Mouse (Mus musculus) limb, embryonic 12.5 days (tissue): ENCODE measurements around the gene Muc3a. TPM values are rescaled to one million over a fixed set of nuclear protein-coding genes. Genes with fewer than 3 reads are reported as not detected.

ENCODE experiments used
- ATAC-seq: fragments of 200-750 bp; cut with Nextera tagmentation; 2 replicates; pipeline ENCODE4 v1.8.0; 2017; ENCODE audit warnings: low read depth, moderate TSS enrichment; ENCODE audit not compliant: insufficient number of reproducible peaks, insufficient read depth, low FRiP score, low TSS enrichment
- H3K27ac ChIP-seq: fragments of 300-500 bp; sonication (generic); 2 replicates; pipeline ENCODE4 v1.5.1; 2016; ENCODE audit warnings: mild to moderate bottlenecking, moderate library complexity
- H3K27me3 ChIP-seq: fragments of 300-500 bp; sonication (generic); 2 replicates; pipeline ENCODE4 v1.6.1; 2016; ENCODE audit warnings: mild to moderate bottlenecking, moderate library complexity
- H3K36me3 ChIP-seq: fragments of 300-500 bp; sonication (generic); 2 replicates; pipeline ENCODE4 v1.6.1; 2016; ENCODE audit warnings: mild to moderate bottlenecking, moderate library complexity
- H3K4me1 ChIP-seq: fragments of 300-500 bp; sonication (generic); replicated peaks from 2 replicates; pipeline ENCODE4 v1.6.1; 2016
- H3K4me2 ChIP-seq: fragments of 300-500 bp; sonication (generic); 2 replicates; pipeline ENCODE4 v1.6.1; 2016; ENCODE audit warnings: mild to moderate bottlenecking, moderate library complexity
- H3K4me3 ChIP-seq: fragments of 300-500 bp; sonication (generic); replicated peaks from 2 replicates; pipeline ENCODE4 v1.5.1; 2016; ENCODE audit warnings: mild to moderate bottlenecking
- H3K9ac ChIP-seq: fragments of 300-500 bp; sonication (generic); replicated peaks from 2 replicates; pipeline ENCODE4 v1.6.1; 2016; ENCODE audit warnings: mild to moderate bottlenecking, moderate library complexity
- H3K9me3 ChIP-seq: fragments of 300-500 bp; sonication (generic); 2 replicates; pipeline ENCODE4 v1.6.1; 2016; ENCODE audit warnings: mild to moderate bottlenecking, moderate library complexity
- WGBS: fragments of 180-500 bp; shearing (Covaris S2); methylation state at CpG from one replicate; pipeline ENCODE4 v1.1.7; 2016; 5-methylcytosine and 5-hydroxymethylcytosine counted together
- polyA plus RNA-seq: library from polyadenylated mRNA; unstranded; fragments of >200 nt; fragmentation: Nextera tagmentation; extraction: Ambion mirVana; gene quantifications from 2 replicates; pipeline ENCODE4 v1.2.1, GENCODE M21; 2016

The Muc3a gene
- 0.10 TPM in 1 of 2 replicates, not detected in the other for polyA plus RNA-seq

DNA sequence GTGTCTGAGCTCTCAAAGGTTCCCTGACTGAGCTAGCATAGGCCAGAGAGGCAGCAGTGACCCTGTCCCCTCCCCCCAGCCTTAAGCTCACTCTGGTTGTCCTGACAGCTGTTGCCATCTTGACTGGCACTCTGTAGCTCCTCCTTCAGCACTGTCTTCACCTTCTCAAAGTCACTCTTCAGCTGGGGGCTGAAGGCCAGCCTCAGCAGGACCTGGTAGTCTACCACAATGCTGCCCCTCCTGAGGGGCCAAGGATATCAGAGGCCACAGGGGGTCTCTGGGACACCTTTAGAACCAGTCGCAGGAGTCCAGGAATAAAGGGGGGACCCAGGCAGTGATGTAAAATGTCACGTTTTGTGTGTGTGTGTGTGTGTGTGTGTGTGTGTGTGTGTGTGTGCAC, at the start of gene Muc3a:
TSS of gene Muc3a (minus strand) at position 101 of the 400 bp plus-strand sequence.
- no peak within 1 kb of the TSS for H3K9ac ChIP-seq
- no peak within 1 kb of the TSS for H3K4me3 ChIP-seq
- ATAC-seq = no peak
- 79% methylated on average over 2 of the region's 2 CpGs for WGBS
- H3K4me2 ChIP-seq = no peak within 1 kb of the TSS
- no peaks in the 10 kb centered on the region for H3K36me3 ChIP-seq
- 0 out of 2 replicates have a peak, but pooled peaks cover 3% of the 10 kb centered on the region for H3K27me3 ChIP-seq
- H3K9me3 ChIP-seq = no peaks in the 10 kb centered on the region
- H3K4me1 ChIP-seq = no peaks in the 10 kb centered on the region
- H3K27ac ChIP-seq = no peak within 1 kb of the TSS

DNA sequence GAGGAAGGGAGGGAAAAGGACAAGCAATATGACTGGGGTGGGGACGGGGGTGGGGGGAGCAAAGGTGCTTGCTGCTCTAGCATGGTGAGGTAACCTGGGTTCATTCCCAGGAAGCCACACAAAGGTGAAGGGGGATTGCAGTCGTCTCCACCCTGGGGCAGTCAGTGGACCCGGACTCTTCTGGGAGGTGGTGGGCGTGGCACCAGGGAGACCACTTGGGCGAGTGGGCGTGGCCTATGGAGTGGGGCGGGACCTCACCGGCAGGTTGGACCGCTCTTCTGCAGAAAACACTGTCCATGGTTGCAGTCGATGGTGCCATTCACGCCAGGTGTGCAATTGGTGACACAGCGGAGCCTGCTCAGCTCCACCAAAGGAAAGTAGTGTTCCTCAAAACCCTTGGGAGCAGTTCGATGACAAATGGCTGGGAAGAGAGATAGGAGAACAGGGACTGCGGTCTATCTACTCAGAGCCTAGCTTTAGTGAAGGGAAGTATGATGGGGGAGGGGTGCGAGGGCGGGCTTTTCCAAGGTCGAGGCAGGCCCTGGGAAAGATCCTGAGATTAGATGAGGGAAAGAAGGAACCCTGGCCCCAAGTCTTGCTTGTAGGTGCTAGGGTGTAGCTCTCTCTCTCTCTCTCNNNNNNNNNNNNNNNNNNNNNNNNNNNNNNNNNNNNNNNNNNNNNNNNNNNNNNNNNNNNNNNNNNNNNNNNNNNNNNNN, 917 bp downstream of the Muc3a start:
- ATAC-seq = no peak
- H3K27ac ChIP-seq = no peak overlapping the region
- WGBS = 19% methylated on average over 17 of the region's 17 CpGs
- H3K9me3 ChIP-seq = no peaks in the 10 kb centered on the region
- no peak overlapping the region for H3K9ac ChIP-seq
- no peak overlapping the region for H3K4me3 ChIP-seq
- no peaks in the 10 kb centered on the region for H3K36me3 ChIP-seq
- no peak overlapping the region for H3K4me2 ChIP-seq
- no peaks in the 10 kb centered on the region for H3K4me1 ChIP-seq
- 0 out of 2 replicates have a peak, but pooled peaks cover 3% of the 10 kb centered on the region for H3K27me3 ChIP-seq

DNA sequence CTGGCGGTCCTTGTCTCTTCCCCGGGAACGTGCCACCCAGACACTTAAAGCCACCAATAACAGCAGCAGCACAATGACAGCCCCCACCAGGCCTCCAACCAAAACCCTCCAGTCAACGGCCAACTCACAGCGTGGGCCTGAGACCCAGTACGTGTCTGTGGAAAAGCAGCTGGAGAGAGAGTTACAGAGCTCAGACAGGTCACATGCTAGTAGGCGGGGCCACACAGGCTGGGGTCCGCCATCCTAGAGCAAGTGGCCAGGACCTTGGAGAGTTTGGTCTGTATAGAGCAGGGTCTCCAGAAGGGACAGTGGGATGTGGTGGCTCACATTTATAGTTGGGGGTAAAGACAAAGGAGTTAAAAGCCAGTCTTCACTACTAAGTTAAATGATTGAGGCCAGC, 1.5 kb downstream of the Muc3a start:
- Histone ChIP-seq H3K27ac (no peak overlapping the region), H3K4me1 (no peaks in the 10 kb centered on the region), H3K9ac (no peak overlapping the region), H3K27me3 (0 out of 2 replicates have a peak, but pooled peaks cover 3% of the 10 kb centered on the region), H3K9me3 (no peaks in the 10 kb centered on the region), H3K36me3 (no peaks in the 10 kb centered on the region), H3K4me2 (no peak overlapping the region), H3K4me3 (no peak overlapping the region)
- WGBS = 68% methylated on average over 8 of the region's 8 CpGs
- no peak for ATAC-seq

DNA sequence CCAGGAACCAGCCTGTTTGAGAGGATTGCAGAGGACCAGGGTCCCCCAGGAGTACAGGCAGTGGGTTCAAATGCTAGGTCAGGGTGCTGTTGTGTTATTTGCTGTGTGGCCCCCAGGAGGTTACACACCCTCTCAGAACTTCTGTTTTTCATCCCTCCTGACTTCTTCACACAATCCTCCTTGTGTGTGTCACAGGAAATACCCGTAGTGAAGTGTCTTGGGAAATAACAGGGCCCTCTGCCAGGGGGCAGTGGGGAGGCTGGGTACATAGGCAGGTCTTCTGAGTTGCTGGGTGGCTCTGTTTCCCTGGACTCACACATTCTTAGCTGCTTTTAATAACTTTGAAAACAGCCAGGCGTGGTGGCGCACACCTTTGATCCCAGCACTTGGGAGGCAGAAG, 6.9 kb downstream of the Muc3a start:
- Histone ChIP-seq H3K4me1 (no peaks in the 10 kb centered on the region), H3K9ac (no peak overlapping the region), H3K36me3 (no peaks in the 10 kb centered on the region), H3K4me3 (no peak overlapping the region), H3K27ac (no peak overlapping the region), H3K9me3 (no peaks in the 10 kb centered on the region), H3K4me2 (no peak overlapping the region), H3K27me3 (no peaks in the 10 kb centered on the region)
- WGBS = 85% methylated on average over 3 of the region's 3 CpGs
- ATAC-seq = no peak

DNA sequence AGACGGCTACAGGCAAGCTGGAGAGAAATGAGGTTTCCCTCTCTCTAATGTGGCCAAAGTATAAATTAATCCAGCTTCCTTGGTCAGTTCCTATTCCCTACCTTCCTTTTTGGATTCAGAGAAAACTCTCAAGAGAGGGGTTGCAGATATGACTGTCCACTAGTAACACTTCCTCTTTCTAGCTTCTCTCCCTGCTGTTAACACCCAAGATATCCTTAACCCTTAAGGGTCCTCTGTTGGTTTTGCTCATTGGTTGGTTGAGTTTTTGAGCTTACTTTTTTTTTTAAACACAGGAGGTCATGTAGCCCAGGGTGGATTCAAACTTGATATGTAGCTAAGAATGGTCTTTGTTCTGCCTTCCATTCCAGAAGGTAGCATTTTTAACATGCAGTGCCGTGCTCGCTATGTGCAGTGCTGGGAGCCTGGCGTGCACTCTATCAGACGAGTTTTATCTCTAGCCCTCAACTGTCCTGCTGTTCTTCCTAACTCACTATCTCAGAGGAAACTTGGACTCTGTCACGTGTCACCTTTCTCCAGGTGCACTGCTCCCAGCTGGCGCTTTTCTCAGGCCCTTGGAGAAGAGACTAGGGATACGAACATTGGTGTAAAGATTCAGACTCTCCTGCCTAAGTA, 17.6 kb downstream of the Muc3a start:
- Histone ChIP-seq H3K27ac (no peak overlapping the region), H3K9ac (no peak overlapping the region), H3K36me3 (no peaks in the 10 kb centered on the region), H3K27me3 (peaks cover 11% of the 10 kb centered on the region), H3K4me1 (no peaks in the 10 kb centered on the region), H3K9me3 (no peaks in the 10 kb centered on the region; the same call in 1 of the 2 replicates), H3K4me2 (no peak overlapping the region), H3K4me3 (no peak overlapping the region)
- no peak for ATAC-seq
- WGBS = 76% methylated on average over 8 of the region's 8 CpGs

DNA sequence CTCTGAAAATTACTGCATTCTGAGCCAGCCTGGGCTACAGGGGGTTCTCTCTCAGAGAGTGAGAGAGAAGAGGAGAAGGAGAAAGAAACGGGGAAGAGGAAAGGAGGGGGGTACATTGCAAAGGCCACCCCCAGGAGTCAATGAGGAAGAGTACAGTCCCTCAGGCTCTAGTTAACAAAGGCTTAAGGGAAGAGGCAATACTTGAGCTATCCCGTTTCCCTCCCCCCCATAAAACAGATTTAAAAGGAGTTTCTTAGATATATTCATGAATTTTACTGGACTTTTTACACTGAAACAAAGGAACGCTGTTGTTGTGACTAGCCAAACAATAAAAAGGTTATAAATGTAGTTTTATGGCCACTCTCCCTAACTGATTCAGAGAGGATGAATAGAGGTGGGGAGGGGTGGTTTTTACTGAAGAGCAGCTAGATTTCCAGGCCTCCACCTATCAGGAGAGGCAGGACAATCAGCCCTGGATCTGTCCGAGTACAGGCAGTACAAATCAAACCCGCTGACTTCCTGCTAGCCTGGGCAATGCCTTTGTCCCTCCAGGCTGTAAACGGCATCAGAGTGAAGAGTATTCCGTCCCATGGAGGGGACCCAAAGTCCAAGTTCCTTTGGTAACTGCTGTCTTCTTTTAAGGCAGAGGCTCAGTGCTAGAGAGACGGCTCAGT, 18.8 kb downstream of the Muc3a start:
- WGBS = 47% methylated on average over 8 of the region's 8 CpGs
- Histone ChIP-seq H3K36me3 (no peaks in the 10 kb centered on the region), H3K4me3 (no peak overlapping the region), H3K27me3 (peaks cover 20% of the 10 kb centered on the region), H3K4me2 (no peak overlapping the region), H3K27ac (no peak overlapping the region), H3K4me1 (no peaks in the 10 kb centered on the region), H3K9me3 (no peaks in the 10 kb centered on the region; the same call in 1 of the 2 replicates), H3K9ac (no peak overlapping the region)
- no peak for ATAC-seq

DNA sequence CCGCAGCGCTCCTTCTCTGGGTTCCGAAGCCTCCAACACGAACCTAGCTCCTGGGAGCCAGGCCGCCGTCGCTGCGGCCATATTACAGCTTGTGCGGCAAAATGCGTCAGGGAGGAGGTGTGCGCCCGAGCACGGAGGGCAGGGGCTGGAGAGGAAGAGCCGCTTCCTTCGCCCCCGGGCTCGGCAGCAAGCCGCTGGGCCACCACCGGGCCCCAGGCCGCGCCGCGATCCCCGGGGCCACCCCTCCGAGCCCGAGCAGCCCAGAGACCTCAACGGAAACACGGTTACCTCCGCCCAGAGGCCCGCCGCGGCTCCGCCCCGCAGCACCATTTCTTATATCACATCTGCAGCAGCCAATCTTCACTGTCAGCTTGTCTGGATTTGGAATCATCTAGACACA, 22.9 kb downstream of the Muc3a start:
- H3K4me1 ChIP-seq = no peaks in the 10 kb centered on the region
- H3K4me3 ChIP-seq = peak overlapping the region; percentile 54
- H3K9ac ChIP-seq = peak overlapping the region; percentile 70
- 2% methylated on average over 34 of the region's 34 CpGs for WGBS
- no peak for ATAC-seq
- no peaks in the 10 kb centered on the region for H3K36me3 ChIP-seq
- peaks cover 27% of the 10 kb centered on the region for H3K27me3 ChIP-seq
- H3K4me2 ChIP-seq = peak overlapping the region; percentile 72
- H3K9me3 ChIP-seq = no peaks in the 10 kb centered on the region; the same call in 1 of the 2 replicates
- no peak overlapping the region for H3K27ac ChIP-seq

DNA sequence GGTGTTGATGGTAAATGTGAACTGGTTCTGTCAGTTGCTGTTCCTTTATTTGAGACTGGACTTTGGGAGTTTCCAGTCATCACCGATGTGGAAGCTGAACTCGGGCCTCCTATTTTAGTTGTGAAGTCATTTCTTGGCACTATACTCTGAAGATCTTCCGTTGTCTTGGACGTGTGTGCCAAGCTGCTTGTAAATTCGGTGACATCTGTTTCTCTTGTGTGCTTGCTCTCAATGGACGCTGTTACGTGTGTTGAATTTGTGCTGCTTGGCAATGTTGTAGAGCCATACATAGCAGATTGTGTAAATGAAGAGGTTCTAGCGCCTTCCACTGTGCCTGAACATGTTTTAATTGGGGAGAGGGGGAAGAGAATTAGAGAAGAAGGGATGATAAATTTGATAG, 26.8 kb downstream of the Muc3a start:
- H3K36me3 ChIP-seq = no peaks in the 10 kb centered on the region
- H3K9ac ChIP-seq = no peak overlapping the region
- 90% methylated on average over 8 of the region's 8 CpGs for WGBS
- no peak overlapping the region for H3K27ac ChIP-seq
- no peaks in the 10 kb centered on the region; the same call in 1 of the 2 replicates for H3K9me3 ChIP-seq
- no peak overlapping the region for H3K4me2 ChIP-seq
- ATAC-seq = no peak
- H3K27me3 ChIP-seq = peaks cover 23% of the 10 kb centered on the region
- H3K4me3 ChIP-seq = no peak overlapping the region
- H3K4me1 ChIP-seq = no peaks in the 10 kb centered on the region

DNA sequence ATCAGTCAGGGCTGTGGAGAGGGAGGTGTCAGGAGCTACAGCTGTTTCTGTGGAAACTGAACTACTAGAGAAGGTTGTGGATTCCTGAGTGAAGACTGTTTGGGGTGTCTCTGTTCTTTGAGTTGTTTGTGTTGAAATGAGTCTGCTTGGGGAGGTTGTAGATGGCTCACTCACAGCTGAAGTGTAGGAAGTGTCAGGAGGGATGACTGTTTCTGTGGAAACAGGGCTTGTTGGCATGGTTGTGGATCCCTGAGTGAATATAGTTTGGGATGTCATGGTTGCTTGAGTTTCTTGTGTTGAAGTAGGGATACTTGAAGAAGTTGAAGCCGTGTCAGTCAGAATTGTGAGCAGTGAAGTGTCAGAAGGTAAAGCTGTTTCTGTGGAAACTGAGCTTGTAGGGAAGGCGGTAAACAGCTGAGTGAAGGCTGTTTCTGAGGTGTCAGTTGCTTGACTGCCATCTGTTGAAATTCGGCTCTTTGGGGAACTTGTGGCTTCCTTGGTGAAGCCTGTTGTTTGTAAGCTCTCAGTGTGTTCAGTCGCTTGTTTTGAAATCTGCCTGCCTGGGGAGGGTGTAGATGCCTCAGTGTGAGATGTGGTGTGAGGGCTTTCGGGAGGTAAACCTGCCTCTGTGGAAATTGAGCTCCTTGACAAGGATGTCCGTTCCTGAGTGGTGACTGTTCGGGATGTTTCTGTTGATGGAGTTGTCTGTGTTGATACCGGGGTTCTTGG, 32.4 kb downstream of the Muc3a start:
- H3K27ac ChIP-seq = no peak overlapping the region
- H3K27me3 ChIP-seq = peaks cover 14% of the 10 kb centered on the region
- ATAC-seq = no peak
- H3K4me3 ChIP-seq = no peak overlapping the region
- WGBS = 76% methylated on average over 8 of the region's 8 CpGs
- H3K36me3 ChIP-seq = no peaks in the 10 kb centered on the region
- H3K4me2 ChIP-seq = no peak overlapping the region
- H3K9ac ChIP-seq = no peak overlapping the region
- no peaks in the 10 kb centered on the region for H3K9me3 ChIP-seq
- H3K4me1 ChIP-seq = no peaks in the 10 kb centered on the region

DNA sequence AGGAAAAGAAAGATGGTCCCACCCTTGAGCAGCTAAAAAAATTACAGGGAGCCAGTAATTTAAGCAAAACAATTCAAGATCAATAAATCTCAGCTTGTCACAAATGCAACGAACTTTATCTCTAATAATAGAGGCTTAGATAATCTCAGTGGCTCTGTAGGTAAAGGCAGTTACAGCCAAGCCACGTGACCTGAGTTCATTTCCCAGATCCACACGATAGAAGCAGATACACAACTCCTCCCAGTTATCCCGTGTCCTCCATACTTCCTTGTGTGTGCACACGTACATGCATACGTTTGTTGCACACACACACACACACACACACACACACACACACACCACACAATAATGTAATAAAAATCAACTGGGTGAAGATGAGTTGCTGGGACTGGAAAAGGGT, 38.2 kb downstream of the Muc3a start:
- WGBS = 78% methylated on average over 6 of the region's 6 CpGs
- peaks cover 14% of the 10 kb centered on the region; the same call in 1 of the 2 replicates for H3K27me3 ChIP-seq
- ATAC-seq = no peak

DNA sequence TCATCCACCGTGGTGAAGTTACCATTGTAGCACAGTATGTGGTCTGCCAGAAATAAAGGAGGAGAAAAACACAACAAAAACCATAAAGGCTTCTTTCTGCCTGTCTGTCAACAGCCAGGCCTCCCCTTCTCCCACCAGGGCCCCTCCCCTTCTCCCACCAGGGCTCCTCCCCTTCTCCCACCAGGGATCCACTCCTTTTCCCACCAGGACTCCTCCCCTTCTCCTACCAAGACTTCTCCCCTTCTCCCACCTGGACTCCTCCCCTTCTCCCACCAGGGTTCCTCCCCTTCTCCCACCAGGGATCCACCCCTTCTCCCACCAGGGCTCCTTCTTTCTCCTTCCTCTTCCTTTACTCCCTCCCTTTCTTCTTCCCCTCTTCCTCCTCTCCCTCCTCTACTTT, 39.6 kb downstream of the Muc3a start:
- Histone ChIP-seq H3K27ac (no peak overlapping the region), H3K36me3 (no peaks in the 10 kb centered on the region), H3K4me1 (no peaks in the 10 kb centered on the region), H3K9me3 (no peaks in the 10 kb centered on the region), H3K4me3 (no peak overlapping the region), H3K4me2 (no peak overlapping the region), H3K9ac (no peak overlapping the region), H3K27me3 (peaks cover 13% of the 10 kb centered on the region; the same call in 1 of the 2 replicates)
- WGBS = 13% methylated on average over 1 of the region's 1 CpGs
- no peak for ATAC-seq

More for the DNA sequence above, 38.2 kb downstream of the Muc3a start:
- no peaks in the 10 kb centered on the region for H3K36me3 ChIP-seq
- H3K9ac ChIP-seq = no peak overlapping the region
- H3K27ac ChIP-seq = no peak overlapping the region
- no peaks in the 10 kb centered on the region for H3K9me3 ChIP-seq
- no peaks in the 10 kb centered on the region for H3K4me1 ChIP-seq
- no peak overlapping the region for H3K4me3 ChIP-seq
- no peak overlapping the region for H3K4me2 ChIP-seq
